Mouse (Mus musculus): ENCODE measurements around the gene Lgi1. TPM values are rescaled to one million over a fixed set of nuclear protein-coding genes. Genes with fewer than 3 reads are reported as not detected.

The Lgi1 gene
- polyA plus RNA-seq, 2 experiments from 2014 or later = not detected

- no peak for ATAC-seq
Measured at GRCm38 (mm10) chr19:38328010-38328409, 63.7 kb downstream of the Lgi1 start.

- ATAC-seq = no peak
Measured at GRCm38 (mm10) chr19:38329257-38329656, 64.9 kb downstream of the Lgi1 start.

GRCm38 (mm10) chr19:38331072-38331471, 66.7 kb downstream of the Lgi1 start:
- no peak for ATAC-seq

GRCm38 (mm10) chr19:38332245-38332644, 67.9 kb downstream of the Lgi1 start:
- ATAC-seq = no peak

- no peak for ATAC-seq
Measured at GRCm38 (mm10) chr19:38332820-38333219, 68.5 kb downstream of the Lgi1 start.

- ATAC-seq = no peak
Measured at GRCm38 (mm10) chr19:38336553-38336952, 72.2 kb downstream of the Lgi1 start.

- ATAC-seq = no peak
Measured at GRCm38 (mm10) chr19:38337332-38337731, 73.0 kb downstream of the Lgi1 start.

GRCm38 (mm10) chr19:38339734-38340133, 75.4 kb downstream of the Lgi1 start:
- ATAC-seq = no peak

- no peak for ATAC-seq
Measured at GRCm38 (mm10) chr19:38343246-38343645, 78.9 kb downstream of the Lgi1 start.

- ATAC-seq = no peak
Measured at GRCm38 (mm10) chr19:38348271-38349012, 84.1 kb downstream of the Lgi1 start.

GRCm38 (mm10) chr19:38349013-38349341, 84.6 kb downstream of the Lgi1 start:
- ATAC-seq = no peak

GRCm38 (mm10) chr19:38351202-38351601, 86.9 kb downstream of the Lgi1 start:
- ATAC-seq = no peak

- no peak for ATAC-seq
Measured at GRCm38 (mm10) chr19:38351728-38352127, 87.4 kb downstream of the Lgi1 start.

- ATAC-seq = peak; percentile 73
Measured at GRCm38 (mm10) chr19:38352495-38353130, 88.3 kb downstream of the Lgi1 start.

GRCm38 (mm10) chr19:38354279-38354678, 89.9 kb downstream of the Lgi1 start:
- no peak for ATAC-seq

- ATAC-seq = no peak
Measured at GRCm38 (mm10) chr19:38354819-38355360, 90.6 kb downstream of the Lgi1 start.

GRCm38 (mm10) chr19:38356211-38356828, 92.0 kb downstream of the Lgi1 start:
- no peak for ATAC-seq

- no peak for ATAC-seq
Measured at GRCm38 (mm10) chr19:38357956-38358623, 93.8 kb downstream of the Lgi1 start.

GRCm38 (mm10) chr19:38359287-38359686, 95.0 kb downstream of the Lgi1 start:
- peak; percentile 49 for ATAC-seq

Measured in activated CD4-positive, CD25-positive, alpha-beta regulatory T cell, adult 4 months (primary cell).